Mouse (Mus musculus): ENCODE results near the gene Smco4.
"Not testable (repeated sequence)": the region's sequence is repeated elsewhere in the genome, so short reads cannot be mapped to it uniquely, and the experiment has no call there.

Smco4 gene

GRCm38 (mm10) chr9:15493235-15493924, at the start of gene Smco4:
Smco4 (plus strand) TSS chr9:15493432.
- peak; percentile 68 for DNase-seq

- no peak for DNase-seq
Observed at GRCm38 (mm10) chr9:15447397-15447796, 45.8 kb upstream of the Smco4 start.

GRCm38 (mm10) chr9:15450921-15451320, 42.3 kb upstream of the Smco4 start:
- no peak for DNase-seq

GRCm38 (mm10) chr9:15472256-15472655, 21.0 kb upstream of the Smco4 start:
- DNase-seq = no peak

GRCm38 (mm10) chr9:15473206-15473605, 20.0 kb upstream of the Smco4 start:
- no peak for DNase-seq

- no peak for DNase-seq
Observed at GRCm38 (mm10) chr9:15477556-15477955, 15.7 kb upstream of the Smco4 start.

- DNase-seq = no peak
Observed at GRCm38 (mm10) chr9:15487682-15488424, 5.4 kb upstream of the Smco4 start.

GRCm38 (mm10) chr9:15489293-15489692, 3.9 kb upstream of the Smco4 start:
- DNase-seq = no peak

- no peak for DNase-seq
Observed at GRCm38 (mm10) chr9:15490331-15491100, 2.7 kb upstream of the Smco4 start.

GRCm38 (mm10) chr9:15491686-15492085, 1.5 kb upstream of the Smco4 start:
- DNase-seq = no peak

GRCm38 (mm10) chr9:15492401-15492800, 831 bp upstream of the Smco4 start:
- no peak for DNase-seq

GRCm38 (mm10) chr9:15493925-15494558, 810 bp downstream of the Smco4 start:
- DNase-seq = peak; percentile 43

GRCm38 (mm10) chr9:15495281-15495680, 2.0 kb downstream of the Smco4 start:
- not testable (repeated sequence) for DNase-seq

- no peak for DNase-seq
Observed at GRCm38 (mm10) chr9:15495921-15496577, 2.8 kb downstream of the Smco4 start.

- DNase-seq = no peak
Observed at GRCm38 (mm10) chr9:15500025-15500424, 6.8 kb downstream of the Smco4 start.

- no peak for DNase-seq
Observed at GRCm38 (mm10) chr9:15501319-15502256, 8.4 kb downstream of the Smco4 start.

GRCm38 (mm10) chr9:15502476-15502875, 9.2 kb downstream of the Smco4 start:
- DNase-seq = no peak

- DNase-seq = no peak
Observed at GRCm38 (mm10) chr9:15503307-15503706, 10.1 kb downstream of the Smco4 start.

GRCm38 (mm10) chr9:15503827-15504226, 10.6 kb downstream of the Smco4 start:
- no peak for DNase-seq

GRCm38 (mm10) chr9:15505288-15505687, 12.1 kb downstream of the Smco4 start:
- no peak for DNase-seq

GRCm38 (mm10) chr9:15506863-15507262, 13.6 kb downstream of the Smco4 start:
- no peak for DNase-seq

All from right cerebral cortex, postnatal 25 days (tissue).